Mouse (Mus musculus) ES-E14 (cell line): ENCODE measurements around the gene Asic1. TPM values are rescaled to one million over a fixed set of nuclear protein-coding genes. Genes with fewer than 3 reads are reported as not detected.

Source experiments
- DNase-seq: peaks from one replicate; pipeline ENCODE4 v3.0.0-alpha.2; 2013; ENCODE audit warnings: low read depth, low spot score
- H3K27ac ChIP-seq: 2 replicates; pipeline ENCODE4 v1.5.1; 2012; ENCODE audit warnings: low read depth, mild to moderate bottlenecking, low read length, moderate library complexity, mixed read lengths; ENCODE audit not compliant: poor library complexity, insufficient read depth, severe bottlenecking
- H3K36me3 ChIP-seq: 2 replicates; pipeline ENCODE4 v1.6.1; 2012; ENCODE audit warnings: mild to moderate bottlenecking, low read length, moderate library complexity, mixed read lengths; ENCODE audit not compliant: control insufficient read depth, poor library complexity, insufficient read depth, severe bottlenecking
- H3K4me1 ChIP-seq, 2 experiments: fragments of 150-350 bp in 1 of 2; sonication (generic) in 1 of 2; 2 replicates each; pipeline ENCODE4 v1.6.1; 2012; ENCODE audit warnings: low read length in 2 of 2, mild to moderate bottlenecking in 1 of 2, mixed read lengths in 1 of 2; ENCODE audit not compliant: control insufficient read depth in 2 of 2, insufficient read depth in 2 of 2, poor library complexity in 1 of 2
- H3K4me3 ChIP-seq, 2 experiments: fragments of 150-350 bp in 1 of 2; sonication (generic) in 1 of 2; 2 replicates each; pipeline ENCODE4 v1.5.1; 2012; ENCODE audit warnings: low read length in 2 of 2, low read depth in 1 of 2, mild to moderate bottlenecking in 1 of 2, mixed read lengths in 1 of 2; ENCODE audit not compliant: insufficient read depth in 1 of 2, poor library complexity in 1 of 2, severe bottlenecking in 1 of 2
- H3K9ac ChIP-seq: 2 replicates; pipeline ENCODE4 v1.6.1; 2012; ENCODE audit warnings: low read depth, mild to moderate bottlenecking, low read length, mixed read lengths; ENCODE audit not compliant: poor library complexity, insufficient read depth, severe bottlenecking
- H3K9me3 ChIP-seq: fragments of 150-350 bp; sonication (generic); 2 replicates; pipeline ENCODE4 v1.6.1; 2012; ENCODE audit warnings: low read depth, mild to moderate bottlenecking, low read length; ENCODE audit not compliant: control insufficient read depth, insufficient read depth
- CHD2 ChIP-seq: IDR thresholded peaks from 2 replicates; pipeline ENCODE4 v1.6.1; 2014; ENCODE audit warnings: mild to moderate bottlenecking, low read depth, low read length, inconsistent platforms
- HCFC1 ChIP-seq: IDR thresholded peaks from 2 replicates; pipeline ENCODE4 v1.6.1; 2012; ENCODE audit warnings: low read length, inconsistent platforms, borderline replicate concordance; ENCODE audit not compliant: insufficient read depth
- MAFK ChIP-seq: IDR thresholded peaks from 2 replicates; pipeline ENCODE4 v1.6.1; 2014; ENCODE audit warnings: mild to moderate bottlenecking, low read depth, low read length, inconsistent platforms; ENCODE audit not compliant: insufficient read depth
- ZC3H11A ChIP-seq: IDR thresholded peaks from 2 replicates; pipeline ENCODE4 v1.6.1; 2012; ENCODE audit warnings: low read depth, mild to moderate bottlenecking, inconsistent platforms, low read length, borderline replicate concordance
- ZNF384 ChIP-seq: IDR thresholded peaks from 2 replicates; pipeline ENCODE4 v1.6.1; 2012; ENCODE audit warnings: low read depth, low read length, inconsistent platforms
- in situ Hi-C, 2 experiments: fragments of 600-800 bp; cut with MboI; formaldehyde crosslinking; loops; one replicate each; pipeline ENCODE4 v1.15.1; 2025; ENCODE audit warnings: low sequenced_read_pairs in 2 of 2, inconsistent platforms in 1 of 2; ENCODE audit not compliant: unreplicated experiment in 2 of 2
- total RNA-seq: library from RNA; depleted of rRNA; stranded (reverse); fragments of 300-350 nt; gene quantifications from 2 replicates; pipeline ENCODE4 v1.2.3, GENCODE M21; 2012

Asic1 gene
- total RNA-seq, 1 experiment = 6.6 TPM

DNA sequence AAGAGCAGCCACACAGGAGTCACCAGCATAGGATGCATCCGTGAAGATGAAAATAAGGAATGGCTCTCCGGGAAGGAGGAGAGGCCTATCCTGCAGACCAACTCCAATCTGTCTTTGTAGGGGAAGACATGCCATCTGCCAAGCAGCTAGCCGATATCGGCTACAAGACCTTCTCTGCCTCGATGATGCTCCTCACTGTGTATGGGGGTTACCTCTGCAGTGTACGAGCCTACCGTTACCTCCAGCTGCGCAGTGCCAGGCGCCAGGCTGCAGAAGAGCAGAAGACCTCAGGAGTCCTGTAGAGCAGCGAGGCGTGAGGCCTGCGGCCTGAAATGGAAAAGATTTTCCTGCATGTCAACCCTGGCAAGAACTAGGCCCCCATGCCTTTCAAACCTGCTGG is 57.4 kb downstream of the Asic1 start:
- in situ Hi-C loops = no loop called here
- TF ChIP-seq ZC3H11A (no peak), CHD2 (no peak), ZNF384 (no peak), HCFC1 (no peak), MAFK (no peak)
- no peak for DNase-seq
- Histone ChIP-seq H3K9ac (no peak overlapping the region), H3K9me3 (no peaks in the 10 kb centered on the region), H3K36me3 (peaks cover 4% of the 10 kb centered on the region; the same call in 1 of the 2 replicates), H3K4me3 (no peak overlapping the region), H3K4me1 (peaks cover 5 to 20% of the 10 kb centered on the region in 2 experiments; a peak in 3 of 4 replicates), H3K27ac (no peak overlapping the region)

DNA sequence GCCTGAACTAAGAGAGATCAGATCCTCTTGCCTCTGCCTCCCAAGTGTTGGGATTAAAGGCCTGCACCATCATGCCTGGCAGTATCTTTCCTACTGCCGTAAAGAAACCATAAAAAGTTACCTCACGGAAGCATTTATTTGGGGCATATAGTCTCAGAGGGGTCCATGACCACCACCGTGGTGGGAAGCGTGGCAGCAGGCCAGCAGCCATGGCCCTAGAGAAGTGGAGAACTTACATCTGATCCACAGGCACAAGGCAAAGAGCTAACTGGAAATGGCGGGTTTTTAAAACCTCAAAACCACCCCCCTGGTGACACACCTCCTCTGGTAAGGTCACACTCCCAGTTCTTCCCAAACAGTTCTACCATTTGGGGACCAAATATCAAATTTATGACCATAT is 58.0 kb downstream of the Asic1 start:
- Histone ChIP-seq H3K9me3 (no peaks in the 10 kb centered on the region), H3K4me1 (peaks cover 5 to 16% of the 10 kb centered on the region in 2 experiments; a peak in 3 of 4 replicates), H3K36me3 (peaks cover 4% of the 10 kb centered on the region; the same call in 1 of the 2 replicates), H3K4me3 (no peak overlapping the region), H3K27ac (no peak overlapping the region), H3K9ac (no peak overlapping the region)
- TF ChIP-seq ZNF384 (0 out of 2 replicates have a peak, but pooled peaks have one; percentile 15), MAFK (no peak), ZC3H11A (no peak)
- in situ Hi-C loops = no loop called here
- DNase-seq = no peak

DNA sequence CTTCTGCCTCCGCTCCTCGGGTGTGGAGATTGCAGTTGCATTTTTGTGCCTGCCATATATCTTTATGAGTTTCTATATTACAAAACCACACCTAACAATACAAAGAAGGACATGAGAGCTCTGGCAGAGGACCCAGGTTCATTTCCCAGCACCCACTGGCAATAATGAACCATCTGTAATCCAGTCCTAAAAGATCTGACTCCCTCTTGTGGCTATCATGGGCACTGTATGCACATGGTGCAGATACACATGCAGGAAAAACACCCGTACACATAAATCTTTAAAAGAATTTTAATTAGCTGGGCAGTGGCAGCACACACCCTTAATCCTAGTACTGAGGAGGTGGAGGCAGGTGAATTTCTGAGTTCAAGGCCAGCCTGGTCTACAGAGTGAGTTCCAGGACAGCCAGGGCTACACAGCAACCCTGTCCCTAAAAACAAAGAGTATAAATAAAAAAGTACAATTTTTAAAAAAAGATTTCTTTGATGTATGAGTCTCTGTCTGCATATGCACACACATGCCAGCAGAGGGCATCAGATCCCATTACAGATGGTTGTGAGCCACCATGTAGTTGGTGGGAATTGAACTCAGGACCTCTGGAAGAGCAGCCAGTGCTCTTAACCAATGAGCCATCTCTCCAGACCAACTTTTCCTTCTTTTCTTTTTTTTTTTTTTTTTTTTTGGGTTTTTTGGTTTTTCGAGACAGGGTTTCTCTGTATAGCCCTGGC is 59.1 kb downstream of the Asic1 start:
- TF ChIP-seq ZNF384 (no peak), CHD2 (no peak), HCFC1 (no peak), ZC3H11A (no peak), MAFK (no peak)
- in situ Hi-C loops = no loop called here
- no peak for DNase-seq
- Histone ChIP-seq H3K4me3 (no peak overlapping the region), H3K9ac (no peak overlapping the region), H3K27ac (no peak overlapping the region), H3K9me3 (no peaks in the 10 kb centered on the region), H3K4me1 (peaks cover 2 to 9% of the 10 kb centered on the region in 2 experiments; a peak in 3 of 4 replicates), H3K36me3 (peaks cover 5% of the 10 kb centered on the region; the same call in 1 of the 2 replicates)

DNA sequence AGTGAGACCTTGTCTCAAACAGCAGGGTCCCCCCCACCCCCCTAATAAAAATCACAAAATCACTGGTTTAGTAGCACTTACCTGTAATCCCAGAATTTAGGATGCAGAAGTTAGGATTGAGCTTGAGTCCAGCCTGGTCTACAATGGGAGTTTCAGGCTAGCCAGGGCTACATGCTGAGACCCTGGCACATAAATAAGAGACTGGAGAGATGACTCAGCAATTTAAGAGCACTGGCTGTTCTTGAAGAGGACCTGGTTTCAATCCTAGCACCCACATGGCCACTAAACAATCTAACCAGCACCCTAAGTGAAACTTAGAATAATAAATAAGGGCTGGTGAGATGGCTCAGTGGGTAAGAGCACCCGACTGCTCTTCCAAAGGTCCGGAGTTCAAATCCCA is 61.0 kb downstream of the Asic1 start:
- H3K4me1 ChIP-seq = no peaks in the 10 kb centered on the region
- no peak overlapping the region; the same call in 1 of the 2 replicates for H3K27ac ChIP-seq
- H3K36me3 ChIP-seq = peaks cover 12% of the 10 kb centered on the region
- H3K4me3 ChIP-seq = no peak overlapping the region
- H3K9me3 ChIP-seq = no peaks in the 10 kb centered on the region
- in situ Hi-C loops = no loop called here
- no peak overlapping the region for H3K9ac ChIP-seq
- peak; percentile 80 for TF ChIP-seq MAFK
- no peak for TF ChIP-seq CHD2
- no peak for TF ChIP-seq ZC3H11A
- no peak for TF ChIP-seq ZNF384
- no peak for TF ChIP-seq HCFC1
- no peak for DNase-seq
